Mouse (Mus musculus): ENCODE measurements around the gene Gpha2.

The Gpha2 gene

DNA sequence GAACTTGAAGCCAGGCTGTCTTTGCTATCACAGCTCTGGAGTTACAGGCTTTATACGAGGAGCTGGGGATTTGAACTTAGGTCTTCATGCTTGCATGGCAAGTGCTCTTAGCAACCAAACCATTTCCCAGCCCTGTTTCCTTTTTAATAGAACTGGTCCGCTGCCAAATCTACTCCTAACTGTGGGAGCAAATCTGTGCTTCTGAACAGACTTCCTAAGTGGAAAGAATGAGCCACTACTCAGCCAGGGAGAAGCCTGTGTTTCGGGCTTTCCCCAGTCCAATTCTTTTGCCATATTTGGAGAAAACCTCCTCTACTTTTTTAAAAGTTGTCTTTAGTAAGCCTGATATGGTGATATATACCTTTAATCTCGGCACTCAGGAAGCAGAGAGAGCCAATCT lies 46.6 kb downstream of the Gpha2 start:
- no peak for DNase-seq (ENCODE audit: low spot score in 2 of 2)

DNA sequence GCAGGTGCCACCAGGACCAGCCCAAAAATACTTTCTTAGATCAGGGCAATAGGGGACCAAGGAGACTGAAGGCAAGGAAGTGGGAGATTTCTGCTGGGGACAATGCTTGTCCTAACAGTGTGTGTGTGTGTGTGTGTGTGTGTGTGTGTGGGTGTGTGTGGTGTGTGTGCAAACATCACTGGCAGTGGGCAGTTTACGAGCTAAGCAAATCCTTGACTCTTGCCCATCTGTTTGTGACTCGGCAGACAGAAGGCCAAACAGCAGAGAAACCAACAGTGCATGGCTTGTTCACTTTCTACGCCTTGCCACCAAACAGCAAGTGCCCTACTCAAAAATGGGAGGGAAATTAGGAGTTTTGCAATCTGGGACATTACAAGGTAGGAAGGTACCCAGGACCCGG lies 47.4 kb downstream of the Gpha2 start:
- DNase-seq (ENCODE audit: low spot score in 2 of 2), result no peak

DNA sequence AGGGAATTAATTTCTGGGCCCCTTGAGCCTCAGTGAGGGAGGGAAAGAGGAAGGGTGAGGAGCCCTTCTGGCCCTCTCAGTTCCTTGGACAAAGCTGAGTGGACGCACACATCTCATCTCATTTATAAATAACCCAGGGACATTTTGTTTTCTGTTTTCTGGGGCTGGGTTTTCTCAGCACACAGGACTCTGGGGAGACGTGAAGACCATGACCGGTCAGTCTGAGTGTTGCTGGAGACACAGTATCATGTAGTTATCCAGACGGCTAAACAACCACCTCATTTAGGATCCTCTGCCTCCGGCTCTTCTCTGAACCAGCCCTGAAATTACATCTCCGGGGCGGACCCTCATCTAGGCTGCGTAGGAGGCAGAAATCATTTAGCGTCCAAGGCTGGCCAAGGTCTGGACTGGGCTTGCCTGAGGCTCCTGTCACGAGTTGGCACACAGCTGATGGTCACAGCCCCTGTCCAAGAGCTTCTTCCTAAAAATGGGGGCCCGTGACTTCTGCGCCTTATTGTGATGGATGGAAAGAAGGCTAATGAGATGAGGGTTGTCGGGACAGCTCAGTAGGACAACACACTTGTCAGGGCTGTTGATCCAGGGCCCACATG lies 47.9 kb downstream of the Gpha2 start:
- DNase-seq (ENCODE audit: low spot score in 2 of 2), result no peak

DNA sequence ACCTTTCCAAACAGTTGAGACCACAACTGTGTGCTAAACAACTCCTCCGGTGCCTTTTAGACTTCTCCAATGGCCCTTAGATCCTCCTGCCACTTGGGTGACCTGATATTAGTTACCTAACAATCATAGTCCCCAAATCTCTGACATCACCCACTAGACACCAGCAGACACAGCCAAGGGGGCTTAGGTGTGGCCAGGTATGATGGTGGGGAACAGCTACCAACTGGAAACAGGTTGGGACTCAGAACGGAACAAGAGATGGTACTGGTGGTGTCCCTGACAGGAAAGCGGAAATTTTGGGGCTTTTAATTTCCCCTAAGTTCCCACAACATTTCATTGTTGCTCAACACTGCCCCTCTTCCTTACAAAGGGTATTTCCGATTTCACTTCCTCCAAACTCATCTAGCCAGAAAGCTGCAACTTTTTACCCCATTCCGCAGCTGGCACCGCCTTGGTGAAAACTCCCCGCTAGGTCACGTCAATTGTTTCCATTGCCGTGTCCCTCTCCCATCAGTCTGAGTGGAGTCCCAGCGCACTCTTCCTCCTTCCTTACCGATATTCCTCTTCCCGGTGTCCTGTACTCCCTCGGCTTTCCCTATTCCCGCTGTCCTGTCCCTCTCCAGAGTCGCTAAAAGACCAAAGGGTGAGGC lies 49.7 kb downstream of the Gpha2 start:
- no peak for DNase-seq (ENCODE audit: low spot score in 2 of 2)

DNA sequence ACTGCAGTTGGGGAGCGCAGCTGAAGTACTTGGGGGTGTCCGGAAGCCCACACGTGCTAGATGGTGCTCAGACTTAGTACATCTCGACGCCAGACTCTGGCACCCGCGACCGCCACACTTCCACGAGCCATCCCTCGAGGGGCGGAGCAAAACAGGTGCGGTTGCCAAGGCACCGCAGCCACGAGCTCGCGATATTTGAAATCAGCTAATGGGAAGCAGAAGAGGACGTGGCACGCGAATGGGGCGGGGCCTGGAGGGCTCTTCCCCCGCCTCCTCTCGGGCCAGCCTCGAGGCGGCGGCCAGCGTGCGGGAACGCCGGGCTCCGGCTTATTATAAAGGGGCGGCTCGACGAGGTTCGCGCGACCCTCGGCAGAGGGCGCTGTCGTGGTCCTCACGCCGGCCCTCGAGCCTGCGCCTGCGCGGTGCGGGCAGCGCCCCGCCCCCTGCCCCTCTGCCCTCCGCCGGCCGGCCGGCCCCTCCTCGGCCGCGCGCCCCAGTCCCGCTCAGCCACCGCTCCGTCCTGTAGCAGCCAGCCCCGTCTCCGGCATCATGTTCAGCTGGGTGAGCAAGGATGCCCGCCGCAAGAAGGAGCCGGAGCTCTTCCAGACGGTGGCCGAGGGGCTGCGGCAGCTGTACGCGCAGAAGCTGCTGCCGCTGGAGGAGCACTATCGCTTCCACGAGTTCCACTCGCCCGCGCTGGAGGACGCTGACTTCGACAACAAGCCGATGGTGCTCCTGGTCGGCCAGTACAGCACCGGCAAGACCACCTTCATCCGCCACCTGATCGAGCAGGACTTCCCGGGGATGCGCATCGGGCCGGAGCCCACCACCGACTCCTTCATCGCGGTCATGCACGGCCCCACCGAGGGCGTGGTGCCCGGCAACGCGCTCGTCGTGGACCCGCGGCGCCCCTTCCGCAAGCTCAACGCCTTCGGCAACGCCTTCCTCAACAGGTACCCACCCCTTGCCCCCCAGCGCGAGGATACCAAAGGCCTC lies 50.5 kb downstream of the Gpha2 start, which contains the start of gene Ehd1:
Ehd1 (plus strand) TSS at position 300 of the 996 bp plus-strand sequence.
- DNase-seq (ENCODE audit: low spot score in 2 of 2), result peak; percentile 95 to 96

All from right cerebral cortex, postnatal 36 days (tissue).